Mouse (Mus musculus): Measurements from ENCODE around the gene Celf3. TPM values are rescaled to one million over a fixed set of nuclear protein-coding genes. Genes with fewer than 3 reads are reported as not detected.

Gene Celf3
- polyA plus RNA-seq, 2 experiments: 0.07 TPM; not detected in 1

DNA sequence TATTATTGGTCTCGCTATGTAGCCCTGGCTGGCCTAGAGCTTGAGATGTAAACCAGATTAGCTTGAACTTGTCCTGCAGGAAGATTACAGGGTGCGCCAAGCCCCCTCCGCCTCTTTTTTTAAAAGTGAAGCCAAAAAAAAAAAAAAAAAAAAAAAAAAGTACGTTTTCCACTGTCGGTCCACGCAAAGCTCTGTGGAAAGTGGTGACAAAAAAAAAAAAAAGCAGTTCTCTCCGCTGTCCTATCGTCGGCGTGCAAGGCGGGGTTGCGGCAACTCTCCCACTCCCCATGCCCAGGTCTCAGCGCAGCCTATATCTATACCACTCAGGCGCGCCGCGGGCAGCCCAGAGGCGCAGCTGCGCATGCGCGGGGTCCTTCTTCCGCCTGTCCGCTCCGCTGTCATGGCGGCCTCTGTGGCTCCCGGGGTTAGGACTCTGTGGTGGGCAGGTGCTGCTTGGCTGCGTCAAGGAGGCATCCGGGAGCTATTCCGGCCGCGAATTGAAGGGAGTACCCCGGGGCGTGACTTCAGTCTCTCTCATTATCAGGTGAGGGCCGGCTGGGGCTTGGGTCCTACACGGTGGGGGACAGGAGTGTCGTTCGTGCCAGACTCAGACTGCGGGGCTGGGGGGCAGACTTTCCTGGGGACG is 35.0 kb upstream of the Celf3 start, which contains the start of gene Mrpl9:
Mrpl9 (plus strand) TSS at position 368 of the 646 bp plus-strand sequence.
- no peaks in the 10 kb centered on the region for H3K27me3 ChIP-seq (ENCODE audit: control insufficient read depth, insufficient read depth, low read length)
- peak within 1 kb of the TSS; percentile 50; the same call in 1 of the 2 replicates for H3K27ac ChIP-seq
- DNase-seq (ENCODE audit: low read depth in 3 of 3, low spot score in 3 of 3): peak; percentile 81 to 85 (median 84)
- TF ChIP-seq CTCF (IDR thresholded peaks at IDR 0.05; ENCODE audit: low read depth) (no peak), EP300 (IDR thresholded peaks at IDR 0.05; ENCODE audit: low read depth) (no peak)
- no peaks in the 10 kb centered on the region for H3K9me3 ChIP-seq (ENCODE audit: control insufficient read depth, low read length)
- H3K9ac ChIP-seq (replicated peaks): peak within 1 kb of the TSS; percentile 83
- H3K4me3 ChIP-seq (ENCODE audit: insufficient read depth in 1 of 2, low read depth in 2 of 2, low read length in 2 of 2): peak within 1 kb of the TSS; percentile 76 to 97
- H3K4me2 ChIP-seq (ENCODE audit: low read depth): peak within 1 kb of the TSS; percentile 81
- peaks cover 22% of the 10 kb centered on the region for H3K36me3 ChIP-seq (replicated peaks; ENCODE audit: control insufficient read depth, insufficient read depth, low read depth)
- ATAC-seq (ENCODE audit: insufficient read depth): peak; percentile 99
- H3K4me1 ChIP-seq (replicated peaks; ENCODE audit: control insufficient read depth in 2 of 2, insufficient read depth in 2 of 2, low read length in 1 of 2): peaks cover 3 to 4% of the 10 kb centered on the region in 2 experiments; a peak in 2 of 4 replicates
- under 1% methylated on average over 39 of the region's 39 CpGs for WGBS (ENCODE audit: insufficient replicate concordance)

DNA sequence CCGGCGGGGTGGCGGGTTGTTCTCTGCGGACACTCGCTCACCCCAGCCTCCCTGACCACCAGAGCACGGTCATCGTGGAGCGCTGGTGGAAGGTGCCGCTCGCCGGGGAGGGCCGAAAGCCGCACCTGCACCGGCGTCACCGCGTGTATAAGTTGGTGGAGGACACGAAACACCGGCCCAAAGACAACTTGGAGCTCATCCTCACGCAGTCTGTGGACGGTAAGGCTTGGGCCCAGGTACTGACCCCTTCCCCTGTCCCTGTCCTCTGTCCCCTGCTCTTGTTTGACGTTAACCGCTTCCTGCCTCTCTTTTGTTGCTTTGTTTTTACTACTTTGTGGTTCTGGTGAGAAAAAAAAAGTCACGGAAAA is 34.5 kb upstream of the Celf3 start, which contains the start of gene Oaz3:
Oaz3 (minus strand) TSS at position 319 of the 368 bp plus-strand sequence.
- peak within 1 kb of the TSS; percentile 83 for H3K9ac ChIP-seq (replicated peaks)
- H3K27ac ChIP-seq: peak within 1 kb of the TSS; percentile 50; the same call in 1 of the 2 replicates
- peak within 1 kb of the TSS; percentile 81 for H3K4me2 ChIP-seq (ENCODE audit: low read depth)
- no peaks in the 10 kb centered on the region for H3K9me3 ChIP-seq (ENCODE audit: control insufficient read depth, low read length)
- no peak for TF ChIP-seq EP300 (IDR thresholded peaks at IDR 0.05; ENCODE audit: low read depth)
- peaks cover 3 to 4% of the 10 kb centered on the region in 2 experiments; a peak in 2 of 4 replicates for H3K4me1 ChIP-seq (replicated peaks; ENCODE audit: control insufficient read depth in 2 of 2, insufficient read depth in 2 of 2, low read length in 1 of 2)
- under 1% methylated on average over 24 of the region's 24 CpGs for whole genome bisulfite sequencing (ENCODE audit: insufficient replicate concordance)
- H3K4me3 ChIP-seq (ENCODE audit: insufficient read depth in 1 of 2, low read depth in 2 of 2, low read length in 2 of 2): peak within 1 kb of the TSS; percentile 76 to 97
- H3K27me3 ChIP-seq (ENCODE audit: control insufficient read depth, insufficient read depth, low read length): no peaks in the 10 kb centered on the region
- no peak for DNase-seq (ENCODE audit: low read depth in 3 of 3, low spot score in 3 of 3)
- ATAC-seq (ENCODE audit: insufficient read depth): peak; percentile 73; the same call in 1 of the 2 replicates
- peaks cover 26% of the 10 kb centered on the region for H3K36me3 ChIP-seq (replicated peaks; ENCODE audit: control insufficient read depth, insufficient read depth, low read depth)

DNA sequence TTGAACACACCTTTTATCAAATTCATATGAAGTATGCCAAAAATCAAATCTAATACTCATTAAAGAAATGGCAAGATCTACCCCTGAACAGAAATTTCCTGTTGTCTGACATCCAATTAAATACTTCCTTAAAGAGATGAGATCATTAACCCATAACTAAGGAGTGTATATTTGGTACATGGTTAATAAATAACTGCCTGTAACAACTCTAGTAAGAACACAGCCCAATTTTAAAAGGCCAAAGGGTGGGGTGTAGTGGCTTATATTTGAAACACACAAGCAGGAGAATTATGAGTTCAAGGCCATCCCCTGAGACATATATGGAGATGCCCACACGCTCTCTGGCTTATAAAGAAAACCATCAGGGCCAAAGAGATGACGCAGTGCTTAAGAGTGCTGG is 28.7 kb upstream of the Celf3 start:
- no peak for DNase-seq (ENCODE audit: low read depth in 3 of 3, low spot score in 3 of 3)
- Histone ChIP-seq H3K4me2 (ENCODE audit: low read depth) (no peak overlapping the region), H3K27me3 (ENCODE audit: control insufficient read depth, insufficient read depth, low read length) (no peaks in the 10 kb centered on the region), H3K9me3 (ENCODE audit: control insufficient read depth, low read length) (no peaks in the 10 kb centered on the region), H3K9ac (replicated peaks) (no peak overlapping the region), H3K27ac (no peak overlapping the region), H3K4me1 (replicated peaks; ENCODE audit: control insufficient read depth in 2 of 2, insufficient read depth in 2 of 2, low read length in 1 of 2) (peaks cover under 1 to 2% of the 10 kb centered on the region in 2 experiments; a peak in 1 of 4 replicates), H3K36me3 (replicated peaks; ENCODE audit: control insufficient read depth, insufficient read depth, low read depth) (peaks cover 26% of the 10 kb centered on the region), H3K4me3 (ENCODE audit: insufficient read depth in 1 of 2, low read depth in 2 of 2, low read length in 2 of 2) (no peak overlapping the region)
- no peak for ATAC-seq (ENCODE audit: insufficient read depth)
- 85% methylated on average over 2 of the region's 2 CpGs for WGBS (ENCODE audit: insufficient replicate concordance)
- TF ChIP-seq EP300 (IDR thresholded peaks at IDR 0.05; ENCODE audit: low read depth): no peak
- no peak for TF ChIP-seq CTCF (IDR thresholded peaks at IDR 0.05; ENCODE audit: low read depth)

DNA sequence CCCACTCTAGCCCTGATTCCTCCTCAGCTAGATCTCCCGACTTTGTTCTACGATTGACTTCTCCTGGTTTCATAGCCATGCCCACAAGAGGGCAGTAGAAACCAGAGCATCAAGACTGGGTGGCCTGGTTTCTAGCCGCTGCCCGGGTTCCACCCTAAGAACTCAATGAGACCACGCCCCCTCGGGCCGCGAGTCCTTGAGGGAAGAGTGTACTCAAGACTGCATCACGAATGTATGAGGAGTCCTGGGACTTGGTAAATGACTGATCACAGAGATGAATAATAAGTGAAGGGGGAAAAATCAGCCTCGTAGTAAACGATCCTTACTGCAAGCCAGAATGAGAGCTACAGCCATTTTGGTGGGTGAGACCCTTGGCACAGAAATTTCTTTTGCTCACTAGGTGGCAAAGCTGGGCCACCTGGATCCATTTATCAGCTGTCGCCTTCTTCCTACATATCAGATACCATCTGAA is 21.5 kb upstream of the Celf3 start:
- DNase-seq (ENCODE audit: low read depth in 3 of 3, low spot score in 3 of 3) (peak; percentile 72 to 79 (median 72)), ATAC-seq (ENCODE audit: insufficient read depth) (peak; percentile 39; the same call in 1 of the 2 replicates)
- Histone ChIP-seq H3K27me3 (ENCODE audit: control insufficient read depth, insufficient read depth, low read length) (peaks cover 4% of the 10 kb centered on the region), H3K9ac (replicated peaks) (no peak overlapping the region), H3K4me3 (ENCODE audit: insufficient read depth in 1 of 2, low read depth in 2 of 2, low read length in 2 of 2) (0 out of 4 replicates have a peak overlapping the region, but pooled peaks have one; percentile 1 to 5), H3K4me2 (ENCODE audit: low read depth) (peak overlapping the region; percentile 38), H3K4me1 (replicated peaks; ENCODE audit: control insufficient read depth in 2 of 2, insufficient read depth in 2 of 2, low read length in 1 of 2) (0 out of 4 replicates have a peak, but pooled peaks cover 0 to 4% of the 10 kb centered on the region in 2 experiments), H3K27ac (no peak overlapping the region), H3K36me3 (replicated peaks; ENCODE audit: control insufficient read depth, insufficient read depth, low read depth) (no peaks in the 10 kb centered on the region), H3K9me3 (ENCODE audit: control insufficient read depth, low read length) (no peaks in the 10 kb centered on the region)
- WGBS (ENCODE audit: insufficient replicate concordance): 3% methylated on average over 12 of the region's 12 CpGs
- TF ChIP-seq CTCF (IDR thresholded peaks at IDR 0.05; ENCODE audit: low read depth) (peak; percentile 86), EP300 (IDR thresholded peaks at IDR 0.05; ENCODE audit: low read depth) (no peak)

DNA sequence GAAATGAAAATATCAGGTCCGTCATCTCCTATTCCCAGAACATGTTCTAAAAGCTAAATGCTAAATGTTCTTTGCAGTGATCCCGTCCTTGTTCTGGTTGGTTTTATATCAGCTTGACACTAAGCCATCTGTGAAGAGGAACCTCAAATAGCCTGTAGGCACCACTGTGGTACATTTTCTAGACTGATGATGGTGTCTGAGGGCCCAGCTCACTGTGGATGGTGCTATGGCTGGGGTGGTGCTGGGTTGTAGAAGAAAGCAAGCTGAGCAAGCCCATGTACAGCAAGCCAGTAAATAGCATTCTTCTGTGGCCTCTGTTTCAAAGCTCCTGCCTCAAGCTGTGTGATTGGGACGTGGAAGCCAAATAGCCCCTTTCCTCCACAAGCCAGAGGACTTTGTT is 21.0 kb upstream of the Celf3 start:
- H3K27me3 ChIP-seq (ENCODE audit: control insufficient read depth, insufficient read depth, low read length): peaks cover 4% of the 10 kb centered on the region
- 0 out of 4 replicates have a peak, but pooled peaks cover 0 to 4% of the 10 kb centered on the region in 2 experiments for H3K4me1 ChIP-seq (replicated peaks; ENCODE audit: control insufficient read depth in 2 of 2, insufficient read depth in 2 of 2, low read length in 1 of 2)
- no peaks in the 10 kb centered on the region for H3K9me3 ChIP-seq (ENCODE audit: control insufficient read depth, low read length)
- ATAC-seq (ENCODE audit: insufficient read depth) (no peak), DNase-seq (ENCODE audit: low read depth in 3 of 3, low spot score in 3 of 3) (no peak)
- H3K9ac ChIP-seq (replicated peaks): no peak overlapping the region
- peak overlapping the region; percentile 38 for H3K4me2 ChIP-seq (ENCODE audit: low read depth)
- no peaks in the 10 kb centered on the region for H3K36me3 ChIP-seq (replicated peaks; ENCODE audit: control insufficient read depth, insufficient read depth, low read depth)
- TF ChIP-seq CTCF (IDR thresholded peaks at IDR 0.05; ENCODE audit: low read depth) (no peak), EP300 (IDR thresholded peaks at IDR 0.05; ENCODE audit: low read depth) (no peak)
- no peak overlapping the region for H3K27ac ChIP-seq
- WGBS (ENCODE audit: insufficient replicate concordance): 71% methylated on average over 3 of the region's 3 CpGs
- H3K4me3 ChIP-seq (ENCODE audit: insufficient read depth in 1 of 2, low read depth in 2 of 2, low read length in 2 of 2): no peak overlapping the region

All from liver, embryonic 14.5 days (tissue).